Mouse (Mus musculus): ENCODE results near the gene Adamts13. TPM values are rescaled to one million over a fixed set of nuclear protein-coding genes. Genes with fewer than 3 reads are reported as not detected.

The Adamts13 gene
- total RNA-seq, 2 experiments from 2014 or later, result 1.0 to 1.4 TPM

- no peak for DNase-seq (ENCODE audit: low spot score in 2 of 2)
Observed at GRCm38 (mm10) chr2:27036003-27036402, 62.8 kb downstream of the Adamts13 start.

DNA sequence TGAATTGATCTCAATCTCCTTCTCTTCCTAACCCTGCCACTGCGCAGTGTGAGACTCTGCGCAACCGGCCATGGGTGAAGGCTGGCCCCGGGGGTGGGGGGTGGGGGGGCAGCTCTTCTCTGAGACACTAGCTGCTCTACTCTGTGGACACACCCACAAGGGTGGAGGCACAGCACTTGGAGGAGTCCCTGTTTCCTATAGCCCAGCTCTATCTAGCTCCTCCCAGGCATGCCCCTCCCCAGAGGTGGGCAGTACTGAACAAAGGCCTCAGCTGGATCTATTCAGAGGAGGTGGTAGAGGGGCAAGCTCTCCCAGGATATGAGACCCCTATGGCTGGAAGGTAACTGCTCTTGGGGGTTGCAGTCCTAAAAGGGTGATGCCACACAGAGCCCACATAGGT lies 63.8 kb downstream of the Adamts13 start:
- DNase-seq (ENCODE audit: low spot score in 2 of 2), result no peak

- DNase-seq (ENCODE audit: low spot score in 2 of 2), result peak in 1 of 2 experiments; percentile 85
Observed at GRCm38 (mm10) chr2:27038596-27038995, 65.4 kb downstream of the Adamts13 start.

- DNase-seq (ENCODE audit: low spot score in 2 of 2), result no peak
Observed at GRCm38 (mm10) chr2:27039286-27039685, 66.1 kb downstream of the Adamts13 start.

DNA sequence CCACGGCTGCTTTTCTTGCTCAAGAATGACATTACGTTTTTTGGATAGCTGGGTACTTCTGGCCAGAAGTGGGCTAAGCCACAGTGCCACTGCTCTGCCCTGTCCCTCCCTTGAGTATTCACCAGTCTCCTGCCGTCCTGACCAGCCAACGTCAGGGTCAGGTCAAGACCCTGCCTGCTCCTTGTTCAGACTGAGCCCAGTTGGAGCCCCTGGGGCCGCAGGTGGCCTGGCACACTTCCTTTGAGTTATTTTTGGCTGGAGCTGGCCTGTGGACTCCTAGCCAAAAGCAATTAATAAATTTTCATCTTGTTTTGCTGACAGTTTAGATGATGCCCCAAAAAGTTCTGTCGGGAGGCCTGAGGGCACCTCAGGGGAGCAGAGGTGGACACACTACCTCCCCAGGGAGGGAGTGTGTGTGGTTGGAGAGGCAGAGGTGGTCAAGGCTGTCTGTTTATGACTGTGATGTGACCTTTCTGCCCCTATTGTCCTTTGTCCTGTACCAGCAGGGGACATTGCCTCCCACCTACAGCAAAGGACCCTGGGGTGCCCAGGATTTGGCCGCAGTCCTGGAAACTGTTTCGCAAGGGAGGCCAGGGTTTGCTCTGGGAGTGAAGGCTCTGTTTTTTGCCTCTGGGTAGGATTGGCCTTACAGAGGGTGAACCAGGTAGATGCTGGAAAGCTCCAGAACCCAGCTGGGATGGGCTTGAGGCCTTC lies 69.1 kb downstream of the Adamts13 start:
- DNase-seq (ENCODE audit: low spot score in 2 of 2), result no peak

DNA sequence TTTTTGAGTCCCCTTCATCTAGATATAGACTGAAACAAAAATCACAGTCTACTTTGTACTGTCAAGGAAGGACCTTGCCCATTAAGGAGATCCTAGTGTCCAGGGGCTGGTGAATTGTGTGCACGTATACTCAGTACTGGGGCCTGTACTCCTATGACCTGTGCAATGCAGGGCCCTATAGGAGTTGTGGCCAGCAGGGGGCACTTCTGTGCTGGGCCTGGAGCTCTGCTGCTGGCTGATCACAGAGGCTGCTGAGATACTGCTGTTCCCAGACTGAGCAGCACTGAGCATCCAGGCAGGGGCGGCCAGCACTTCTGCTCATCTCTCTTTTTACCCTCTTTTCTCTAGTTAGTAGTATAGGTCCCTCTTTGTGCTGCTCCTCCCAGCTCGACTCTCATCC lies 70.2 kb downstream of the Adamts13 start:
- DNase-seq (ENCODE audit: low spot score in 2 of 2), result peak; percentile 84 to 96

GRCm38 (mm10) chr2:27044166-27044565 lies 71.0 kb downstream of the Adamts13 start:
- DNase-seq (ENCODE audit: low spot score in 2 of 2), result no peak

- no peak for DNase-seq (ENCODE audit: low spot score in 2 of 2)
Observed at GRCm38 (mm10) chr2:27044641-27045040, 71.4 kb downstream of the Adamts13 start.

DNA sequence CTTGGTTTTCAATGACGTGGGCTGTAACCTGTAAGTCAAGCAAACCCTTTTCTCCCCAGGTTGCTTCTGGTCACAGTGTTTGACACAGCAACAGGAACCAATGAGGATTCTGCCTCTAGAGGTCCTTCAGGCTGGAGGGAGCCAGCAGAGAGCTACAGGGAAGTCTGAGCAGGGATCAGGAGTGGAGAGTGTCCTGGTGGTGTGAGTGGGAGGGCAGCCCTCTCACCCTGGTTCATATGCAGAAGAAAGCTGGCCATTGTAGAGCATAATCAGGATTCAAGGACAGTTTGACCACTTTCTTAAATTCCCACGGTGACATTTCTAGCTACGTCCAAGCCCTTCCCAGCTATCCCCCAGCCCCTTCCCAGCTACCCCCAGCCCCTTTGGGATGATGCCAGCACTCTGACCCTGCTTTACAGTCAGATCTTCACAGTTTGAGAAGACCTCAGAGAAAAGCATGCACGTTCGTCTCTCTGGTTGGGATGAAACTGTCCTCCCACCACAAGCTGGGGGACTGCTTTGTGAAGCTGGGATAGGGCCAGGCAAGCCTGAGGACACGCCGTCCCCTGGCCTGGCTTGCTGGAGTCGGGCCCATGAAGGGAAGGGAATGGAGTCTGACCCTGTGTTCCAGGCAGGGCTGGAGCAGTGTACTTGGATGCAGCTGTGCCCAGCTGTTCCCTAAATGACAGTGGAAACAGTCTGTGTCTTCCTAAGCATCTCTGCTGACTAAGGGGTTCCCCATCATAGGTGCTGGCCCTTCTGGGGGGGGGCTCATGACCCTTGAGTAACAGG lies 73.0 kb downstream of the Adamts13 start:
- DNase-seq (ENCODE audit: low spot score in 2 of 2), result no peak

DNA sequence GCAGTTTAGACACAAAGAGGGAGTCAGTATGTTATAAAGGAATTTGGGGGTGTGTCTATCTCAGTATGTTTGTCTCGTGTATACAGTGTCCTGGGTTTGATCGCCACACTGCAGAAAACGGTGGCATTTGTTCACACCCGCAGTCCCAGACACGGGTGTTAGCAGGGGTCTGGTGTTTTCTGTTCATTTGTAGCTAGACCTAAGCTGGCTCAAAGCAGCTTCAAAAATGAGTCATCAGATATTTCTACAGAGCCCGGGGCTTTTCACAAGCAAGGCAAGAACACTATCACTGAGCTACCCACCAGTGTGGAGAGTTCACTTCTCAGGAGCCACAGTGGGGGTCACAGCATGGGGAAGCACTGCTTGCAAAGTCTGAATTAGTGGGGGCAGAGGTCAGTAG lies 76.2 kb downstream of the Adamts13 start:
- no peak for DNase-seq (ENCODE audit: low spot score in 2 of 2)

DNA sequence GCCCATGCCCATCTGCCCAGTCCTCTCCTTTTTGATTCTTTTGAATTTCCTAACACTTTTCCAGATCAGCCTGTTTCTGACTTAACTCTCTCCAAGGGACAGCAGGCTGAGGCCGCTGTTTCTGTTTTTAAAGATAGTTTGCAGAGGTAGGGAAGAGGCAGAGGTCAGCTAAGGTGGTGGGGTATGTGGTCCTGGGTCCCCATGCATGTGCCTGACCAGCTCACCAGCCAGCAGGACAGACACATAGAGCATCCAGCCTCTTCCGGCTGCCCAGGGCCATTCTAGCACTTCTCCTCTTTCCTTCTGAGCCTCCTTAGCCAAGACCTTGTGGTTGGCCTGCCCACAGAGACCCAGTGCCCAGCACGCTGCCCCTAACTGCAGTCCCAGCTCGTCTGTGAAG lies 85.0 kb downstream of the Adamts13 start:
- no peak for DNase-seq (ENCODE audit: low spot score in 2 of 2)

GRCm38 (mm10) chr2:27058751-27059150 lies 85.5 kb downstream of the Adamts13 start:
- DNase-seq (ENCODE audit: low spot score in 2 of 2), result no peak

- no peak for DNase-seq (ENCODE audit: low spot score in 2 of 2)
Observed at GRCm38 (mm10) chr2:27059187-27059586, 86.0 kb downstream of the Adamts13 start.

Other genes with a start within 250 kb of the Adamts13 start
- gene Abo, start 108.4 kb upstream of the Adamts13 start, total RNA-seq (2021), result not detected
- gene Surf6, start 70.5 kb upstream of the Adamts13 start, total RNA-seq (2021), result 10 to 100 TPM; 26.4 to 29.0 TPM
- gene Med22, start 62.7 kb upstream of the Adamts13 start, total RNA-seq (2021), result 10 to 100 TPM; 47.5 to 50.1 TPM
- gene Rpl7a, start 62.7 kb upstream of the Adamts13 start, total RNA-seq (2021), result 100 to 1,000 TPM; 253 to 258 TPM
- gene Surf2, start 57.0 kb upstream of the Adamts13 start, total RNA-seq (2021), result 10 to 100 TPM; 34.2 to 36.5 TPM
- 100 to 1,000 TPM; 109 to 111 TPM for gene Surf1, start 56.9 kb upstream of the Adamts13 start, total RNA-seq (2021)
- 10 to 100 TPM; 52.0 to 56.2 TPM for gene Surf4, start 39.5 kb upstream of the Adamts13 start, total RNA-seq (2021)
- under 1 TPM; 0.15 to 0.30 TPM for gene Stkld1, start 39.4 kb upstream of the Adamts13 start, total RNA-seq (2021)
- 10 to 100 TPM; 59.0 to 63.7 TPM for gene Rexo4, start 9.0 kb upstream of the Adamts13 start, total RNA-seq (2021)
- 10 to 100 TPM; 39.3 to 43.6 TPM for gene Cacfd1, start 36.5 kb downstream of the Adamts13 start, total RNA-seq (2021)
- gene Slc2a6, start 54.6 kb downstream of the Adamts13 start, total RNA-seq (2021), result 10 to 100 TPM; 31.7 to 34.6 TPM
- under 1 TPM; 0.69 to 0.91 TPM for gene Mymk, start 98.8 kb downstream of the Adamts13 start, total RNA-seq (2021)
- 10 to 100 TPM; 13.2 to 13.7 TPM for gene Adamtsl2, start 106.0 kb downstream of the Adamts13 start, total RNA-seq (2021)
- 100 to 1,000 TPM; 118 to 119 TPM for gene Fam163b, start 169.1 kb downstream of the Adamts13 start, total RNA-seq (2021)
- gene Dbh, start 191.8 kb downstream of the Adamts13 start, total RNA-seq (2021), result under 1 TPM; 0.25 to 0.27 TPM